Mouse (Mus musculus): ENCODE measurements around the gene Hepacam. TPM values are rescaled to one million over a fixed set of nuclear protein-coding genes. Genes with fewer than 3 reads are reported as not detected.

Hepacam gene
- total RNA-seq (2021) = under 1 TPM in 1 of 2 experiments, not detected in 1; 0.24 TPM

DNA sequence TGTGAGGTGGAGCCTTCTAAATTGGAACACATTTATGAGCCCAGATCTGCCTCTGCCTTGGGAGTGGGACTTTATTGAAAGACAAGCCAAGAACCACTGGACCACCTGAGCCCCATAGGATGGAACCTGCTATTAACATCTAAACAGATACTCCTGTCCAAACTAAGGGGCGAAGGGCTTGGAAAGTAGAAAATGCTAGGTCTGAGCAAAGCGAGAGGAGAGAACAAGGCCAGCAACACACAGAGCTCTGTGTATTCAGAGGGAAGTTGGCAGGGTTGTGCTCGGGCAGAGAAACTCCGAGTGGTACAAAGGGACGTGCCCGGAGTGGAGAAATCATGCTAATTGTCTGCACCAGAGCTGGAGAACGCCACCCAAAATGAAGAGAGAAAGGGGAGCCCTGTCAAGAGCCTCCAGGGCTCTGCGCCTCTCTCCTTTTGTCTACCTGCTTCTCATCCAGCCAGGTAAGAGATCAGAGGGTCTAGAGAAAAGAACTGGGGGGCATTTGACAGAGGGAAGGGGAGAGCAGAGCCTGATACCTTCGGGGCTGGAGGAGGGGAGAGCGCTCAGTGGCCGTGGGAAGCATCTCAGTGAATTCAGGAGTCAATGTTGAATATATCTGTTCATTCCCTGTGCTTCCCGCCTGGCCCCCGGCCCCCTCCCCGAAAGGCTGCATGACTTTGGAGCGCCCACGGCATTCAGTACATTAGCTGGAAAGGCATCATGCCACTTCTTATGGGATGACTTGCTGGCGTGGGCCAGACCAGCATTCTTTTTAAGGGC, at the start of gene Hepacam:
Gene Hepacam (plus strand): TSS at position 51 of the 780 bp plus-strand sequence.
- intact Hi-C loops (cut with DNase I) = no loop called here
- DNase-seq = no peak

DNA sequence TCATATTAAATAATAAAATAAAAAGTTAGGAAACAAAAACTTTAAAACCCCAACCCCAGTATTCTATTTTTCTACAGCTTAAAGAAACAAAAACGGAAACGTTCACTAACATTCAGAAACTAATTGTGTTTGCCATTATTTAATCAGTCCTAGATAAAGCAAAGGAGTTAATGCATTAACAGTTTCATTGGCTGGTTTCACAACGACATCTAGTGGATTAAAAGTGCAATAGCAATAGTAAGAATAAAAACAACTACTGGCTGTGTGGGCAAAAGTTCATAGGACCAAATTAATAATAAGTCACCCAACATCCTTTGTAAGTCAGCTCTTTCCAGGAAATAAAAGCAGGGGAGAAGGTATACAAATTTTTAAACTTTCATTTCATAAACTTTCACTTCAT, 37.7 kb upstream of the Hepacam start:
- DNase-seq = peak in 1 of 2 experiments; percentile 9
- intact Hi-C loops (cut with DNase I) = loop anchor here (5.0 kb wide), 4 partner anchors 72 to 432 kb away; partner anchors contain the start of gene Slc37a2

DNA sequence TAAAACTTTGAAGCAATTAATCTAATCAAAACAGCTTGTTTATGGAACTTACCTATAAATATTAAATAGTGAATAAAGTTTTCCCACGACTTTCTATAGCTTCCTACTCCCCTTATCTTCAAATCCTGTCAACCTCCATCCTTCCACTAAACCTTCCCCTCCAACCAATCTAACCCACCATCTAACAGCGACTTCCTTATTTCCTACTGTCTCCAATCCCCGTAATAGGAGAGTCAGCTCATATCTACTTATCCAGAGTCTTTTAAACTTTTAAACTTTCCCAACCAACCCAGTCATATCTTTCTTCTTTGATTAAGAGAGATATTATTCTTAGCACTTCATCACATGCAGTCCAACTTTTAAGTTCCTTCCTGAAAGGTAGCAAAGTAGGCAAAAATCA, 21.7 kb upstream of the Hepacam start:
- no peak for DNase-seq
- intact Hi-C loops (cut with DNase I) = loop anchor here (5.0 kb wide), 1 partner anchor 57 kb away; the partner anchor contains the start of gene Robo4

DNA sequence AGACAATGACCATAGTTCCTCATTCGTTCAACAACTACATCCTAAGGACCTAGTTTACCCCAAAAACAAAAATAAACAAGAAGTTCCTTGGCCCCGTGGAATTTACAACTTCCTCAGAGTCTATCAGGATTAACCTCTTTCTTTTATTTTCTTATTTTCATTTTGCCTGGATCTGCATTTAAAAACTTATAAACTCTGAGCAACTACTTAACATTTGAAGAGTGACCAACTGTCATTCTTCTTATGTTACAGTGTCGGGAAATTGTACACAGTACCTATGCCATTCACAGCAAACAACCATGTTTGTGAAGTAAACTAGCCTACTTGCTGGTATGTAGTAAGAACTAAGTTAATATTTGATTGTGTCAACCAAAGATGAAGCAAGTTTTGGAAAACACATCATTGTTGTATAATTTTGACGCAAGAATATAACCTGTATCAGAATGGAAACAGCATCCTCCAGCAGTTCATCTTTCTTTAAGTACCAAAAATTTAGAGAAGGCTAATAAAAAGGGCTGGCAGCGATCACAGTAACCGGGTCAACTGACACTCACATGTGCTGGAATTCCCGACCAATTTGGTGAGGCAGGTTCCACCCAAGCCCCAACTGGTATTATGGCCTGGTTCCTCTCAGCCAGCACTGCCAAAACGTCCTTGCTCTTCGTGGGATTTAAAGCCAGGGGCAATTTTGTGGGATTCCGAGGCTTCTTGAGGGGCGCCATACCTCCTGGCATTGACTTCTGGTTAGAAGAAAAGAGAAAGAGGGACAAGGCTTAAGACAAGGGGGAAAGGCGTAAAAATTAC, 19.8 kb upstream of the Hepacam start:
- DNase-seq = peak in 1 of 2 experiments; percentile 28
- intact Hi-C loops (cut with DNase I) = loop anchor here (5.0 kb wide), 1 partner anchor 55 kb away; the partner anchor contains the start of gene Robo4

DNA sequence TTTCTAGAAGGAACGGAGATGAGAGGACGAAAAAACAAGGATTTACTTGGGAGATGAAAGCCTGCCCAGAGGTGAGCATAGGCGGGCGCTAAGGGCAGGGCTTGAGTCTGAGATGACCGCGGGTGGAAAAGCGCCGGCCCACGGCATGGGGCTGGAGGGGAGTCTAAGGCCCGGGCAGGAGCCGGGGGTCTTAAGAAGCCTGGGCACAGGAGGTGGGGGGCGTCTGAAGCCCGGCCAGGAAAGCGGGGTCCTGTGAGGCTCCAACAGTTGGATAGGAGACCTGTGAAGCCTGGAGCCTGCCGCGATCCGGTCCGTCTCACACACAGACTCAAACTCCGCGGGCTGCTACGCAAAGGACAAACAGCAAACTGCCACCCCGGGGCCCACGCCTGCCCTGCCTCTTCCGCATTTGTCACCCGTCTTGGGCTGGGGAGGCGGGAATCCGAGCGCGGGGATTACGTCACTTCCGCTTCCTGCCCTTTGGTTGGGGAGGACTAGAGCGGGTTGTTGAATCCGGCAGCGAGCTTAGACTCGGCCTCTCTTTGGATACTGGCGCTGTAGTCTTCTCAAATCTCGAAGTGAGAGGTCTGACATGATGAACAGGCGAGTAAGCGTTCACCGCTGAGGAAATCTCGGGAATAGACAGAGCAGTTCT, 19.0 kb upstream of the Hepacam start, which contains the start of gene Ccdc15:
Gene Ccdc15 (minus strand): TSS at position 445 of the 655 bp plus-strand sequence.
- DNase-seq = peak; percentile 98 to 99
- intact Hi-C loops (cut with DNase I) = loop anchor here (5.0 kb wide), 1 partner anchor 54 kb away; the partner anchor contains the start of gene Robo4

DNA sequence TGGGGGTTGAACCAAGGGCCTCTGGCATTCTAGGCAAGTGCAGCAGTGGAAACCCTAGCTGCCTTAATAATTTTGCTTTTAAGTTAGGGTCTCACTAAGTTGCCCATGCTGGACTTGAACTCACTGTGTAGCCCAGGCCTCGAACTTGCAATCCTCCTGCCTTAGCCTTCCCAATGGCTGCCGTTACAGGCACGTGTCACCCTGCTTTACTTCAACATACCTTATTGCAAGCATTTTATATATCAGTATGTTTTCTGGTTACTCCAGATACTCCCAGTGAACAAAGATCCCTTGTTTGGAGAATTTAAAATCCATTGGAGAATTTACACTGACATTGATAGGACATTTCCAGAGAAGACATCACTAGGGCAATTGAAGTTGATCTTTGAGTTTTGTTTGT, 18.1 kb upstream of the Hepacam start:
- peak in 1 of 2 experiments; percentile 7 for DNase-seq
- intact Hi-C loops (cut with DNase I) = loop anchor here (5.0 kb wide), 1 partner anchor 53 kb away; the partner anchor contains the start of gene Robo4

DNA sequence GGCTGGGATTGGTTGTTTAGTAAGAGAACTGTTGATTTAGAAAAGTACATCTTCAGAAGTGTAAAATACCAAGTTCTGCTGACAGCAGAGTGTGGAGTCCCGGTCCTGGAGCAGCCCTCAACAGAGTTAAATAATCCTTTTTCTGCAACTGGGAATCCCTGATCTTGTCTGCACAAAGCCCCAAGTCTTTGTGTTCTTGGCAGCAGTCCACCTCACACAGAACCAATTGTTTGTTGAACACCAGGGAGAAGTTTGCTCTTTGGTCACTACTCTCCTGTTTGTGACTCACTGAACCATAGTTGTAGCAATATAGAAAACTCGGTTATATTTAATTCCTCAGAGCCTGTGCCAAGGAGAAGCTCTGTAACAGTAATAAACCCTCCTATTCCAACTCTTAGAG, 15.9 kb upstream of the Hepacam start:
- DNase-seq = no peak

DNA sequence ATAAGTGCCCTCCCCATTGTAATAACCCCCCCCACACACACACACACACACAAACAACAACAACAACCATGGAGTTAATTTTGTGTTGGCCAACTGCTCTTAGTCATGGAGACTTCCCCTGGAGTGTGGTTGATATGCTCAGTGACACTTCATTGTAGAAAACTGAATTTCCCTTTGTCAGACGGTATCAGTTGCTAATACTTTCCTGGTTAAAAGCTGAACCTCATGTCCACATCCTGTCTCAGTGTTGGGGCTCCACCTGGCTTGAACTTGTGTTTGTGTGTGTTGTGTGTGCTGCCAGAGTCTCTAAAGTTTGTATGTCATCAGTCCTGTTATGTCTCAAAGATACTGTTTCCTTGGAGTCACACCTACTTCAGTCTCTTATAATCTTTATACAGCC, 12.7 kb upstream of the Hepacam start:
- DNase-seq = no peak
- intact Hi-C loops (cut with DNase I) = no loop called here

More for the DNA sequence above, 15.9 kb upstream of the Hepacam start:
- intact Hi-C loops (cut with DNase I) = no loop called here

DNA sequence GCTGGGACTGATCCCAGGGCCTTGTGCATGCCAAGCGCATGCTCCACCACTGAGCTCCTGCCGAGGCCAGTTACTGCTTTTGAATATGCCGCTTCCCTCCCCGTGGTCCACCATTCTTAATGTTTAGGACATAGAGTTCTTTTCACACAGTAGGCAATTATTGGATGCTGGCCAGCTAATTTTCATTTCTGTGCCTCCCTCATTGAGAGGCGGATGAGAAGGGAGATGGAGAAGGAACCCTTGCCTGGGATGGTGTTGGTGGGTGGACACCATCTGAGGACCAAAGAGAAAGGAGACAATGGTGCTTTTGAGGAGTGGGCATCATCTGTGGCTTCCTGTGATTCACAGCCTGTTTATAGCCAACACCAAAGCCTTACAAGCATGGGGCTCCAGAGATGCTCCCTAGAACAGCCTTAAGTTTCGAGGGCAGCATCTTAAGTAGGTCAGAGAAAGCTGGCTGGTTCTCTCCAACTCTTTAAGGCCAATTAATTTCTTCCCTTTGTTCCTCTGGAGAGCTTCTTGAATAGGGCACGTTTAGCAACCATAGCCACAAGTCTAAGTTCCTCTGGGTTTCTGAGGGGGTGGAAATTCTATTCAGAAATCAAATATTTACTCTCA, 8.3 kb upstream of the Hepacam start:
- intact Hi-C loops (cut with DNase I) = no loop called here
- no peak for DNase-seq

DNA sequence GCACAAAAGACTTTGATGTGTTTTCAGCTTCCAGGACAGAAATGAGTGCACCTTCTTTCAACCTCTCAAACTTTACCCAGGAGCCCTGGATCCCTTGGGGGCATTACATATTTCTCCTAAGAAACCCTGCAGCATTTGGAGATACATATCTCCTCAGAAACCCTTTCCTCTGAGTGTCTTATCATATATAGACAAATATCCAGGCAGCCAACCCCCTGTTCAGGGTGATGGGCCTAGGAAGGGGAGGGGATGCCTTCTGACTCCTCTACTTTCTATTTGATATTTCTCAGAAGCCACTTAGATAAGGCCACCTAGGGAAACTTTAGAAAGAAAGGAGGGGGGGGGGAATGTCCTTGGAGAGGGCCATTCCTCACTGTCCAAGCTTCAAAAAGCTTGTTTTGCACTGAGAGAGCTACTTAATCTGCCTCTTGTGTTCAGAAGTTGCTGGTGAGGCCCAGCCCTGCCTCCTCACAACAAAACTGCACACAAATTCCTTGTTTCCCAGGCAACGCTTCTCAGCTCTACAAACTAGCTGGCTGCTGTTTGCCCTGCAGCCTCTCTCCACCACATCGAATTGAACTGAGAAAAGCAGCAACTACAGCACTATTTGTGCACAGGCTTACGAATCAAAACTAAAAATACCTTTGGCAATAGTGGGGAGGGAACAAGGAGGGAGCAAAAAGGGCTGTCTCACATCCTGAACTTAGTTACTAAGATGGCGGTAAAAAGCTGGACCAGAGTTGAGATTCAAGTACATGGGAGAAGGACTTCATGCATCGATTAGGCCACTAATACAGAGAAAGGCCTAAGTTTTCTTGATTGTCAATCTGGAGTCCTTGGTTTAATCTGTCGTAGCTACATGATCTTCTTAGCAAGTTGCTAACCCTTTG, 7.6 kb upstream of the Hepacam start:
- DNase-seq = peak in 1 of 2 experiments; percentile 14
- intact Hi-C loops (cut with DNase I) = no loop called here

DNA sequence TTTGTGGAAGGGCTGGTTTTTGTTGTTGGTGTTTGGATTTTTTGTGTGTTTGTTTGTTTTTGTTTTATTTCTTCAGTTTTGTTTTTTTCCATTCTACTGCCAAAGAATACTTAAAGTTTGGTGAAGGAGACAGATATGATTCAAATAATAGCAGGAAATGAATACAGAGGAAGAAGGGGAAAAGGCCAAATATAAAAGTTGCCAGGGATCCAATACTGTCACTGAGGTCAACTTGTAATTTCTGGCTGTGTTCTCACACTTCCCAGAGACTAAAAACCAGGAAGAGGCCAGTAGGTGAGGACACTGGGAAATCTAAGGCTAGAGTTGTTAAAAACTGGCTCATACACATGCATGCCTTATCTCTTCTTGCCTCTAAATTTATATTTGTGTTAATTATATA, 5.1 kb upstream of the Hepacam start:
- no peak for DNase-seq
- intact Hi-C loops (cut with DNase I) = no loop called here

DNA sequence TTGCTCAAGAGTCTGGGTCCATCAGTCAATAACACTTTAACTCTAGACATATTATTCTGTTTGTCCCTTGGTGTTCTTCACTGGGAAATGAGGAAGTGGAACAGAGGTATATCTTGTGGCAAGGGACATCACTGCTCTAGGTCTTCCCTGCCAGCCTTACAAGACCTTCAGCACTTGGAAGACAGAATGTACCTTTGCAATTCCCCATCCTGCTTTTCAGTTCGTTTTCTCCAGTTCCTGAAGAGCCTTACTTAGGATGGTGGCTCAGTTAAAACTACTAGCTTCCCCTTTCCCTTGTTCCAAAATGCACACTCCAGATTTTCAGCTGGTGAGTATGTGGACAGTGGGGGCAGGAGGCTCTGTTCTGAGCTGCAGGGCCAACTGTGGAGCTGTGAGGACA, 4.3 kb upstream of the Hepacam start:
- intact Hi-C loops (cut with DNase I) = no loop called here
- DNase-seq = no peak

DNA sequence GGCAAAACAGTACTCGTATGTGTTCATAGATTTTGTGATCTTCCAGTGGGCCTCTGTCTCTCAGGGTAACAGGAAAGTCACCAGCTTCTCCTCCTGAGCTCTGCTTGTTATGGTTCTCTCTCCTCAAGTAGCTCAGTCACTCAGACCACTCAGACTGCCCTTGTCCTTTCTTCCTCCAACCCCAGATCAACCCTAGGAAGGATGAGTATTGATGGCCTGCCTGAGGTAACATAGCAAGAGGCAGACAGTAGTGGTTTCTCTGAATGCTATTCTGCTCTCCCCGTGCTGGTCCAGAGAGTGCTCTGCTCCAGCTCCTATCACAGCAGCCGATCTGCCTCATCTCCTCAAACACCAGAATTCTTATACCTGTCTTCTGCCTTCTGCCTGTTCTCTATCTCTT, 3.6 kb upstream of the Hepacam start:
- intact Hi-C loops (cut with DNase I) = no loop called here
- DNase-seq = no peak

DNA sequence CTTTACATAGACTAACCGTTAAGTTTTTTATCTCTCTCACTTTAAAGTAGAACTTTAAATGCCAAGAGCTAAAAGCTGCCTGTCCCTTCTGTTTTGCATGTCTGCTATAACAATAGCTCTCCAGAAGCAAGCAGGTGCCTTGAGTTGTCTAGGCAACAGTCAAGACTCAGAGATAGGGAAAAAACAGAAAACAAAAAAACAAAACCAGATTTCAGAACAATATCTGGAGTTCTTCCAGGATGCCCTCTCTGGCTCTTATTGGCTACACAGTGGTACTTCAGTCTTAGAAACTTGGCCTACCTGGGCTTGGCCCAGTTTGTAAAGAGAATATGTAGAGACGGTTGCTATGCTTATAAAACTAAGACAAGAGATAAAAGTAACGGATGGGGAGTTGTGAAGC, 2.8 kb upstream of the Hepacam start:
- DNase-seq = no peak
- intact Hi-C loops (cut with DNase I) = loop anchor here (2.0 kb wide), 1 partner anchor 38 kb away; no protein-coding TSS in a partner anchor

DNA sequence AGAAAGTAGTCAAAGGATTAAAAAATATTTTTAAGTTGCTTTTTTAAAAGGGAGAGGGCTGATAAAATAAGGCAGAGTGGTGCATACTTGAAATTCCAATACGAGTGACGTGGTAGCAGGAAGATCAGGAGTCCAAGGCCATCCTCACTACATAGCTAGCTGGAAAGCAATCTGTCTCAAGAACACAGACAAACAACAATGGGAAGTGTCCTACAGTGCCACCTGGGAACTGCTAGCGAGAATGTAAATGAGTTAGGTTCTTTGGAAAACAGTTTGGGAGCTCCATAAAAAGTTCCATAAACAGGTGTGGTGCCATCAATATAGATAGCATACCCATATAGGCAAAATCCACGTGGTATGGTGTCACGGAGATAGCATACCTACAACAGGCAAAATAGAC, 1.4 kb upstream of the Hepacam start:
- DNase-seq = no peak
- intact Hi-C loops (cut with DNase I) = loop anchor here (2.0 kb wide), 1 partner anchor 37 kb away; no protein-coding TSS in a partner anchor

DNA sequence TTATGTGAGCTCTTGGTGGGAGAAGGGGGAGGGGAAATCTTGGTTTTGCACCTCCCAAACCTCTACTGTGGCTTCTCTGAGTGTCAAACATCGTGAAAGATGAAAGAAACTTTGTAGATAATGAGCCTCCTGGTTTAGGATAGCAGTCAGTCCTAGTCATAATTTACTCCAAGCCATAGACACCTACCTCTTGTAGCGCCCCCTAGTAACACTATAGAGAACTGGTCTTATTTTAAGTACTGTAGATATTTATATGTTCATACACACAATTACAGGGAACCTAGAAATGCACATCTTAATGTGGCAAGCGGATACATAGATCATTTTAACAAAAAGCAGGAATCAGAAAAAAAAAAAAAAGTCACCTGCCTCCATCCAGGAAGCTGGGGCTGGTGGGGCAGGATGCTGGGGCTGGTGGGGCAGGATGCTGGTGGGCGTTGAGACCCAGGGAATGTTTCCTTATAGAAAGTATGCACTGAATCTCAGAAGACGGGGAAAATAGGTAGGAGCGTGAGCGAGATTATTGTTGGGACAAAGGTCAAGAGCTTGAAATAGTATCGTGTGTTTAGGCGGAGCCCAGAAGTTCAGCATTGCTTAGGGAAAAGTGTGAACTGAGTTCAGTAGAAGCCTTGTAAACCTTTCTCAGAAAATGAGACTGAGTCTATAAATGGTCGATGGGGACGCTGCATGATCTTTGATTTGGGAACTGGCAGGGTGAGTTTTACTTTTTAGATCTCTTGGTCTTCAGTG, 1.1 kb downstream of the Hepacam start:
- peak in 1 of 2 experiments; percentile 5 for DNase-seq
- intact Hi-C loops (cut with DNase I) = no loop called here

DNA sequence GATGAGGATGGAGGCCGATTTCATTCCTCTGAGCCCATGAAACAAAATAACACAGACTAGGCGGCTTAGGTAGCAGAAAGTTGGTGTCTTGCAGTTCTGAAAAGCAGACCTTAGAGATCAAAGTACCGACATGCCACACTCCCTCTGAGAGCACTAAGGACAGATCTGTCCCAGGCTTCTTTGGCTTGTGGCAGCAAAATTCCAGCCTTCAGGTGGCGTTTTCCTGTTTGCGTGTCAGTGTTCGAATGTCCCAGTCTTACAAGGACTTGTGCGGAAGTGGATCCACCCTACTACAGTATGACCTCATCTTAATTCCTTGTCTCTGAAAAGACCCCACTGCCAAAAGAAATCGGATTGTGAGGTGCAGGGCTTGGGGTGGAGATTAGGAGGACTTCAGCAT, 1.7 kb downstream of the Hepacam start:
- intact Hi-C loops (cut with DNase I) = no loop called here
- peak; percentile 43 to 47 for DNase-seq

DNA sequence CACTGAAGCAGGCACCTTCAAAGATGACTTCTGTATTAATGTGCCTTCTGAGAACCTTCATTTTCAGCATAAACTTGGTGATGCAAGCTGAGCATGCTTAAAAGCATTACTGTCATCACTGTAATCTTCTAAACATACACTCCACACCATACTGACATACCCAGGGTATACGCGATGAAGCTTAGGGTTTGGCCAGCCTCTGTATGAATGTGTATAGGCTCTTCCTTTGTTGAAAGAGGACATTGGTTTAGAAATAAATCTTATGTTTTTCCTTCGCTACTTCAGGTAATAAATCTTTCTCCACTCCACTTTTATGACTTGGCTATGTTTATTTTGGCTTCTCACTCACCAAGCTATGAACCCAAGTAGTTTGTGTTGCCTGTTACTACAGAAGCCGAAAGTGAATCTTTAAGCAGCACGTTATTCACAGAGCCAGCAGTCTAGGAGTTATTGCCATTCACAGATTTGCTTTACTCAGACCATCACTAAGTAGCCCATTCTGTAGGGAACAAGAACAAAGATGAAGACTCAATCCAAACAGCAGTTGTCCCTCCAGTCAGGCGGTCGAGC, 4.2 kb downstream of the Hepacam start:
- intact Hi-C loops (cut with DNase I) = no loop called here
- no peak for DNase-seq
